Mouse (Mus musculus) liver, embryonic 13.5 days (tissue): ENCODE measurements around the gene Acbd6. TPM values are rescaled to one million over a fixed set of nuclear protein-coding genes. Genes with fewer than 3 reads are reported as not detected.

ENCODE experiments used
- ATAC-seq: fragments of 200-750 bp; cut with Nextera tagmentation; 2 replicates; pipeline ENCODE4 v1.8.0; 2017; ENCODE audit warnings: low read depth, mild to moderate bottlenecking, moderate number of reproducible peaks, moderate library complexity
- DNase-seq: peaks from one replicate; pipeline ENCODE4 v3.0.0; 2022
- H3K27ac ChIP-seq: fragments of 300-500 bp; sonication (generic); 2 replicates; pipeline ENCODE4 v1.5.1; 2015; ENCODE audit warnings: moderate library complexity, mild to moderate bottlenecking, inconsistent platforms
- H3K27me3 ChIP-seq: fragments of 300-500 bp; sonication (generic); 2 replicates; pipeline ENCODE4 v1.6.1; 2015; ENCODE audit warnings: mild to moderate bottlenecking, inconsistent platforms
- H3K36me3 ChIP-seq: fragments of 300-500 bp; sonication (generic); 2 replicates; pipeline ENCODE4 v1.6.1; 2015; ENCODE audit warnings: mild to moderate bottlenecking, inconsistent platforms
- H3K4me1 ChIP-seq: fragments of 300-500 bp; sonication (generic); replicated peaks from 2 replicates; pipeline ENCODE4 v1.6.1; 2015; ENCODE audit warnings: inconsistent platforms
- H3K4me2 ChIP-seq: fragments of 300-500 bp; sonication (generic); 2 replicates; pipeline ENCODE4 v1.6.1; 2015; ENCODE audit warnings: inconsistent platforms, mild to moderate bottlenecking, moderate library complexity
- H3K4me3 ChIP-seq: fragments of 300-500 bp; sonication (generic); replicated peaks from 2 replicates; pipeline ENCODE4 v1.5.1; 2015; ENCODE audit warnings: mild to moderate bottlenecking, inconsistent platforms
- H3K9ac ChIP-seq: fragments of 300-500 bp; sonication (generic); 2 replicates; pipeline ENCODE4 v1.6.1; 2015; ENCODE audit warnings: mild to moderate bottlenecking, inconsistent platforms
- H3K9me3 ChIP-seq: fragments of 300-500 bp; sonication (generic); replicated peaks from 2 replicates; pipeline ENCODE4 v1.6.1; 2016; ENCODE audit warnings: inconsistent platforms
- WGBS: fragments of 180-500 bp; shearing (Covaris S2); methylation state at CpG from one replicate; pipeline ENCODE4 v1.1.7; 2015; ENCODE audit not compliant: insufficient replicate concordance; 5-methylcytosine and 5-hydroxymethylcytosine counted together
- polyA plus RNA-seq: library from polyadenylated mRNA; unstranded; fragments of >200 nt; fragmentation: Nextera tagmentation; extraction: Ambion mirVana; gene quantifications from 2 replicates; pipeline ENCODE4 v1.2.1, GENCODE M21; 2015

Gene Acbd6
- polyA plus RNA-seq, 1 experiment from 2014 or later = 58.1 TPM

- DNase-seq (no peak), ATAC-seq (no peak)
- no peaks in the 10 kb centered on the region for H3K4me1 ChIP-seq
- H3K4me2 ChIP-seq = no peak overlapping the region
- no peaks in the 10 kb centered on the region for H3K36me3 ChIP-seq
- no peak overlapping the region for H3K27ac ChIP-seq
- no peaks in the 10 kb centered on the region for H3K9me3 ChIP-seq
- no peak overlapping the region for H3K4me3 ChIP-seq
- no peaks in the 10 kb centered on the region for H3K27me3 ChIP-seq
- H3K9ac ChIP-seq = no peak overlapping the region
Observed at GRCm38 (mm10) chr1:155700886-155701285, 143.0 kb downstream of the Acbd6 start.

- no peak for DNase-seq
- Histone ChIP-seq H3K36me3 (no peaks in the 10 kb centered on the region), H3K4me3 (no peak overlapping the region), H3K27me3 (no peaks in the 10 kb centered on the region), H3K4me1 (no peaks in the 10 kb centered on the region), H3K9ac (no peak overlapping the region), H3K9me3 (no peaks in the 10 kb centered on the region), H3K27ac (no peak overlapping the region), H3K4me2 (no peak overlapping the region)
- ATAC-seq = no peak
- WGBS = 65% methylated on average over 5 of the region's 5 CpGs
Observed at GRCm38 (mm10) chr1:155703191-155703680, 145.3 kb downstream of the Acbd6 start.

- Histone ChIP-seq H3K4me1 (no peaks in the 10 kb centered on the region), H3K27me3 (no peaks in the 10 kb centered on the region), H3K9ac (no peak overlapping the region), H3K4me3 (no peak overlapping the region), H3K4me2 (no peak overlapping the region), H3K36me3 (no peaks in the 10 kb centered on the region), H3K27ac (no peak overlapping the region), H3K9me3 (no peaks in the 10 kb centered on the region)
- DNase-seq (no peak), ATAC-seq (no peak)
- WGBS = 44% methylated on average over 5 of the region's 5 CpGs
Observed at GRCm38 (mm10) chr1:155704182-155704581, 146.3 kb downstream of the Acbd6 start.

GRCm38 (mm10) chr1:155713306-155713705, 155.4 kb downstream of the Acbd6 start:
- ATAC-seq (no peak), DNase-seq (no peak)
- 0 out of 2 replicates have a peak, but pooled peaks cover 3% of the 10 kb centered on the region for H3K27me3 ChIP-seq
- H3K4me2 ChIP-seq = no peak overlapping the region
- whole genome bisulfite sequencing = 30% methylated on average over 2 of the region's 2 CpGs
- no peak overlapping the region for H3K27ac ChIP-seq
- H3K4me1 ChIP-seq = no peaks in the 10 kb centered on the region
- H3K9me3 ChIP-seq = no peaks in the 10 kb centered on the region
- H3K4me3 ChIP-seq = no peak overlapping the region
- no peak overlapping the region for H3K9ac ChIP-seq
- no peaks in the 10 kb centered on the region for H3K36me3 ChIP-seq

GRCm38 (mm10) chr1:155715366-155715765, 157.4 kb downstream of the Acbd6 start:
- no peaks in the 10 kb centered on the region for H3K36me3 ChIP-seq
- H3K27me3 ChIP-seq = 0 out of 2 replicates have a peak, but pooled peaks cover 15% of the 10 kb centered on the region
- H3K4me1 ChIP-seq = no peaks in the 10 kb centered on the region
- no peak overlapping the region for H3K4me3 ChIP-seq
- ATAC-seq = no peak
- H3K27ac ChIP-seq = no peak overlapping the region
- no peak overlapping the region for H3K4me2 ChIP-seq
- no peaks in the 10 kb centered on the region for H3K9me3 ChIP-seq
- no peak overlapping the region for H3K9ac ChIP-seq
- no peak for DNase-seq

GRCm38 (mm10) chr1:155717301-155717700, 159.4 kb downstream of the Acbd6 start:
- Histone ChIP-seq H3K4me1 (no peaks in the 10 kb centered on the region), H3K27ac (no peak overlapping the region), H3K4me3 (no peak overlapping the region), H3K9me3 (no peaks in the 10 kb centered on the region), H3K36me3 (no peaks in the 10 kb centered on the region), H3K27me3 (peaks cover 26% of the 10 kb centered on the region), H3K9ac (no peak overlapping the region), H3K4me2 (no peak overlapping the region)
- ATAC-seq = no peak
- no peak for DNase-seq
- WGBS = 82% methylated on average over 12 of the region's 12 CpGs

GRCm38 (mm10) chr1:155718851-155719250, 160.9 kb downstream of the Acbd6 start:
- H3K9me3 ChIP-seq = no peaks in the 10 kb centered on the region
- no peaks in the 10 kb centered on the region for H3K4me1 ChIP-seq
- H3K36me3 ChIP-seq = no peaks in the 10 kb centered on the region
- no peak for DNase-seq
- no peak for ATAC-seq
- peaks cover 37% of the 10 kb centered on the region for H3K27me3 ChIP-seq
- no peak overlapping the region for H3K4me3 ChIP-seq
- H3K9ac ChIP-seq = no peak overlapping the region
- H3K4me2 ChIP-seq = no peak overlapping the region
- H3K27ac ChIP-seq = no peak overlapping the region
- WGBS = 67% methylated on average over 3 of the region's 3 CpGs

- ATAC-seq = no peak
- peaks cover 47% of the 10 kb centered on the region for H3K27me3 ChIP-seq
- WGBS = 34% methylated on average over 5 of the region's 5 CpGs
Observed at GRCm38 (mm10) chr1:155720006-155720405, 162.1 kb downstream of the Acbd6 start.

GRCm38 (mm10) chr1:155721443-155721842, 163.5 kb downstream of the Acbd6 start:
- WGBS = 40% methylated on average over 8 of the region's 8 CpGs
- ATAC-seq = no peak

More at GRCm38 (mm10) chr1:155720006-155720405, 162.1 kb downstream of the Acbd6 start:
- H3K9ac ChIP-seq = no peak overlapping the region
- no peak for DNase-seq
- H3K4me2 ChIP-seq = no peak overlapping the region
- no peak overlapping the region for H3K4me3 ChIP-seq
- no peaks in the 10 kb centered on the region for H3K9me3 ChIP-seq
- H3K4me1 ChIP-seq = no peaks in the 10 kb centered on the region
- no peak overlapping the region for H3K27ac ChIP-seq
- H3K36me3 ChIP-seq = no peaks in the 10 kb centered on the region

GRCm38 (mm10) chr1:155722185-155722584, 164.3 kb downstream of the Acbd6 start:
- no peak for DNase-seq
- no peak overlapping the region for H3K4me3 ChIP-seq
- under 1% methylated on average over 13 of the region's 13 CpGs for WGBS
- H3K27ac ChIP-seq = no peak overlapping the region
- no peak overlapping the region for H3K9ac ChIP-seq
- no peaks in the 10 kb centered on the region for H3K9me3 ChIP-seq
- no peak for ATAC-seq
- no peaks in the 10 kb centered on the region for H3K4me1 ChIP-seq
- no peaks in the 10 kb centered on the region for H3K36me3 ChIP-seq
- H3K27me3 ChIP-seq = peaks cover 63% of the 10 kb centered on the region
- H3K4me2 ChIP-seq = no peak overlapping the region

More at GRCm38 (mm10) chr1:155721443-155721842, 163.5 kb downstream of the Acbd6 start:
- Histone ChIP-seq H3K36me3 (no peaks in the 10 kb centered on the region), H3K4me3 (no peak overlapping the region), H3K9ac (no peak overlapping the region), H3K27ac (no peak overlapping the region), H3K4me1 (no peaks in the 10 kb centered on the region), H3K4me2 (no peak overlapping the region), H3K27me3 (peaks cover 58% of the 10 kb centered on the region), H3K9me3 (no peaks in the 10 kb centered on the region)
- no peak for DNase-seq

GRCm38 (mm10) chr1:155724301-155724700, 166.4 kb downstream of the Acbd6 start:
- no peak for ATAC-seq
- Histone ChIP-seq H3K9me3 (no peaks in the 10 kb centered on the region), H3K36me3 (no peaks in the 10 kb centered on the region), H3K9ac (no peak overlapping the region), H3K4me3 (no peak overlapping the region), H3K27me3 (peaks cover 81% of the 10 kb centered on the region), H3K27ac (no peak overlapping the region), H3K4me1 (no peaks in the 10 kb centered on the region), H3K4me2 (no peak overlapping the region)
- no peak for DNase-seq
- WGBS = 56% methylated on average over 3 of the region's 3 CpGs

- WGBS = 51% methylated on average over 2 of the region's 2 CpGs
- H3K27ac ChIP-seq = no peak overlapping the region
- H3K4me1 ChIP-seq = no peaks in the 10 kb centered on the region
- no peaks in the 10 kb centered on the region for H3K9me3 ChIP-seq
- H3K4me2 ChIP-seq = no peak overlapping the region
- H3K9ac ChIP-seq = no peak overlapping the region
- ATAC-seq = no peak
- no peaks in the 10 kb centered on the region for H3K36me3 ChIP-seq
- DNase-seq = no peak
- peaks cover 89% of the 10 kb centered on the region for H3K27me3 ChIP-seq
- H3K4me3 ChIP-seq = no peak overlapping the region
Observed at GRCm38 (mm10) chr1:155725876-155726275, 168.0 kb downstream of the Acbd6 start.
